Mouse (Mus musculus) C2C12 (cell line): ENCODE results near the gene Ptprh. TPM values are rescaled to one million over a fixed set of nuclear protein-coding genes. Genes with fewer than 3 reads are reported as not detected.
"Not testable (repeated sequence)": the region's sequence is repeated elsewhere in the genome, so short reads cannot be mapped to it uniquely, and the experiment has no call there.

Experiments used
- H3K27me3 ChIP-seq: one replicate; pipeline ENCODE4 v1.6.1; 2011; ENCODE audit not compliant: control insufficient read depth, insufficient read depth, insufficient read length
- H3K36me3 ChIP-seq: one replicate; pipeline ENCODE4 v1.6.1; 2011; ENCODE audit not compliant: control insufficient read depth, insufficient read depth
- H3K4me3 ChIP-seq: one replicate; pipeline ENCODE4 v1.5.1; 2011; ENCODE audit warnings: mild to moderate bottlenecking, control low read depth; ENCODE audit not compliant: poor library complexity, insufficient read depth, severe bottlenecking
- H3K79me2 ChIP-seq: one replicate; pipeline ENCODE4 v1.6.1; 2011; ENCODE audit not compliant: control insufficient read depth, insufficient read depth
- H3K79me3 ChIP-seq: one replicate; pipeline ENCODE4 v1.6.1; 2011; ENCODE audit warnings: low read depth, control low read depth
- H3ac ChIP-seq: one replicate; pipeline ENCODE3; 2011; ENCODE audit warnings: low read depth; ENCODE audit not compliant: control insufficient read depth, insufficient read length
- CEBPB ChIP-seq: IDR thresholded peaks from one replicate; pipeline ENCODE4 v1.6.1; 2011; ENCODE audit warnings: low read depth, mild to moderate bottlenecking, control low read depth, moderate library complexity
- CTCF ChIP-seq: IDR thresholded peaks from one replicate; pipeline ENCODE4 v1.5.1; 2011; ENCODE audit not compliant: control insufficient read depth, insufficient read depth, insufficient read length
- FOSL1 ChIP-seq: IDR thresholded peaks from one replicate; pipeline ENCODE4 v1.8.0; 2011; ENCODE audit warnings: mild to moderate bottlenecking, low read length; ENCODE audit not compliant: poor library complexity, insufficient read depth, severe bottlenecking
- MAX ChIP-seq: IDR thresholded peaks from one replicate; pipeline ENCODE4 v1.6.1; 2011; ENCODE audit warnings: mild to moderate bottlenecking, control low read depth
- MYOD1 ChIP-seq: IDR thresholded peaks from one replicate; pipeline ENCODE4 v1.6.1; 2011; ENCODE audit warnings: low read depth; ENCODE audit not compliant: control insufficient read depth, insufficient read length
- MYOG ChIP-seq: IDR thresholded peaks from one replicate; pipeline ENCODE4 v1.6.1; 2011; ENCODE audit not compliant: control insufficient read depth, insufficient read length; ENCODE audit errors: extremely low read depth
- USF1 ChIP-seq: IDR thresholded peaks from one replicate; pipeline ENCODE4 v1.6.1; 2011; ENCODE audit warnings: low read depth, mild to moderate bottlenecking, control low read depth, moderate library complexity
- polyA plus RNA-seq: library from polyadenylated mRNA; unstranded; fragments of >200 nt; fragmentation: generic; extraction: Trizol; gene quantifications from one replicate; pipeline ENCODE4 v1.2.1, GENCODE M21; 2012; ENCODE audit warnings: missing spikeins

Ptprh gene
- polyA plus RNA-seq, 1 experiment, result not detected

DNA sequence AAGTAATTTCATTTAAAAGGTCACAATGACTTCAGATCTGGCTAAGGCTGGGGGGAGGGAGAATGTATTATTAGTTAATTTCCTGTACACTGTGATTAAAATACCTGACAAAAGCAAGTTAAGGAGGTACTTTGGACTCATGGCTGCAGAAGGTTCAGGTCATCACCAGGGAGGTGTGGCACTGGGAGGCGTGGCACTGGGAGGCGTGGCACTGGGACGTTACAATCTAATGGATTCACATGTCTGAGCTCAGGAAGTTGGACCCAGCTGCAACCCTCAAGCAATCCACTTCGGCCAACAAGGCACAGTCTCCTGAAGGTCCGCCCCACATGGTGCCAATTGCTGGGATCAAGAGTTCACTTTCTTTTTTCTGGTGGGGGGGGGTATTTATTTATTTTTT lies 4.2 kb upstream of the Ptprh start:
- Histone ChIP-seq H3ac (no peak overlapping the region), H3K36me3 (no peaks in the 10 kb centered on the region), H3K79me3 (no peaks in the 10 kb centered on the region), H3K79me2 (no peaks in the 10 kb centered on the region), H3K27me3 (peaks cover 29% of the 10 kb centered on the region), H3K4me3 (no peak overlapping the region)
- TF ChIP-seq USF1 (no peak), MYOD1 (no peak), FOSL1 (no peak), CEBPB (no peak), CTCF (no peak), MAX (no peak), MYOG (no peak)

DNA sequence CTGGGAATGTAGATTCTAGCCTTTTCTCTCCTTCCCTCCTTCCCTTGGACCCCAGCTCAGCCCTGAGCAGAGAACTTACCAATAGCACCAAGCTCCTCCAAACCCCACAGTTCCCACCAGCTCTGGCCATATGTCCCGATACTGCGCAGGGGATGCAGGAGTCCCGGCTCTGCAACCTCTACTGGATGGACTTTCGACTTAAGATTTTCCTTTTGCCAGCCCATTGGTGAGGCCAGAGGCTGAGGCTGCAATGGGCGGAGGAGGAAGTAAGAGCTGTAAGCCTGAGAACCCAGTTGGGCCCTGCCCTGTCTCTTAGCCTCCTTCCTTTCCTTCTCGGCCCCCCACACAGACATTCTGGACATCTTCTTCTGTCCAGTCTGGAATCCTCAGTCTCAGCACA lies 872 bp downstream of the Ptprh start:
- Histone ChIP-seq H3K27me3 (no peaks in the 10 kb centered on the region), H3K79me2 (no peaks in the 10 kb centered on the region), H3K36me3 (no peaks in the 10 kb centered on the region), H3ac (no peak overlapping the region), H3K4me3 (no peak overlapping the region), H3K79me3 (no peaks in the 10 kb centered on the region)
- no peak for TF ChIP-seq MYOD1
- no peak for TF ChIP-seq USF1
- no peak for TF ChIP-seq FOSL1
- TF ChIP-seq MYOG, result no peak
- TF ChIP-seq MAX, result no peak
- TF ChIP-seq CEBPB, result no peak

- not testable (repeated sequence) for H3K27me3 ChIP-seq, H3K79me3 ChIP-seq, H3ac ChIP-seq, H3K36me3 ChIP-seq, H3K79me2 ChIP-seq, H3K4me3 ChIP-seq
These were observed 6.8 kb downstream of the Ptprh start for GRCm38 (mm10) chr7:4597046-4597445.

GRCm38 (mm10) chr7:4581481-4581880 lies 22.4 kb downstream of the Ptprh start:
- not testable (repeated sequence) for H3K79me2 ChIP-seq, H3K27me3 ChIP-seq, H3K79me3 ChIP-seq, H3K4me3 ChIP-seq, H3K36me3 ChIP-seq, H3ac ChIP-seq

- not testable (repeated sequence) for H3K36me3 ChIP-seq, H3K79me3 ChIP-seq, H3K4me3 ChIP-seq, H3K27me3 ChIP-seq, H3K79me2 ChIP-seq, H3ac ChIP-seq
These were observed 31.5 kb downstream of the Ptprh start for GRCm38 (mm10) chr7:4572361-4572760.

DNA sequence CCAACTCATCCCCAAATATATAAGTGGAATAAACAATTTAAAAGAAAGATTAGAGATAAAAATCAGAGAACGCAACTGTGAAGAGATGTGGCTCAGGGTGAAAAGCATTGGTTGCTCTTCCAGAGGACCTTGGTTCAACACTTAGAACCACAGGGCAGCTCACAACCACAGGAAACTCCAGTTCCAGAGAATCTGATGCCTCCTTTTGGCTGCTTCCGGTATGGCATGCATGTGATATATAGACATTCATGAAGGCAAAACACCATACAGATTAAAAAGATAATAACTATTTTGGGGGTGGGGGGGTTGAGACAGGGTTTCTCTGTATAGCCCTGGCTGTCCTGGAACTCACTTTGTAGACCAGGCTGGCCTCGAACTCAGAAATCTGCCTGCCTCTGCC lies 41.2 kb downstream of the Ptprh start:
- Histone ChIP-seq H3K79me2 (no peaks in the 10 kb centered on the region), H3K36me3 (no peaks in the 10 kb centered on the region), H3K4me3 (no peak overlapping the region), H3K27me3 (peaks cover 18% of the 10 kb centered on the region), H3ac (no peak overlapping the region), H3K79me3 (no peaks in the 10 kb centered on the region)
- TF ChIP-seq CTCF, result no peak
- no peak for TF ChIP-seq USF1
- TF ChIP-seq FOSL1, result no peak
- TF ChIP-seq CEBPB, result no peak

- H3K4me3 ChIP-seq, result no peak overlapping the region
- no peak overlapping the region for H3ac ChIP-seq
- peaks cover 27% of the 10 kb centered on the region for H3K27me3 ChIP-seq
- TF ChIP-seq FOSL1, result no peak
- no peak for TF ChIP-seq USF1
- no peak for TF ChIP-seq CTCF
- no peak for TF ChIP-seq CEBPB
- no peak for TF ChIP-seq MYOG
- no peak for TF ChIP-seq MYOD1
- TF ChIP-seq MAX, result no peak
- H3K36me3 ChIP-seq, result no peaks in the 10 kb centered on the region
- H3K79me2 ChIP-seq, result no peaks in the 10 kb centered on the region
- H3K79me3 ChIP-seq, result no peaks in the 10 kb centered on the region
These were observed 46.7 kb downstream of the Ptprh start for GRCm38 (mm10) chr7:4557167-4557560.
